Mouse (Mus musculus) small intestine, adult 2 months (tissue): ENCODE data around the gene Hspa2.

ENCODE experiments used
- CTCF ChIP-seq: fragments of 200-500 bp; IDR thresholded peaks from 2 replicates; pipeline ENCODE4 v1.5.1; 2012; ENCODE audit warnings: low read depth, mild to moderate bottlenecking, control low read depth, inconsistent platforms, low read length, moderate library complexity, mixed read lengths; ENCODE audit not compliant: insufficient replicate concordance, insufficient read length; ENCODE audit errors: extremely low read depth
- POLR2A ChIP-seq: fragments of 200-500 bp; IDR thresholded peaks from 2 replicates; pipeline ENCODE4 v1.6.1; 2012; ENCODE audit warnings: low read depth, mild to moderate bottlenecking, control low read depth, inconsistent platforms, low read length, moderate library complexity

DNA sequence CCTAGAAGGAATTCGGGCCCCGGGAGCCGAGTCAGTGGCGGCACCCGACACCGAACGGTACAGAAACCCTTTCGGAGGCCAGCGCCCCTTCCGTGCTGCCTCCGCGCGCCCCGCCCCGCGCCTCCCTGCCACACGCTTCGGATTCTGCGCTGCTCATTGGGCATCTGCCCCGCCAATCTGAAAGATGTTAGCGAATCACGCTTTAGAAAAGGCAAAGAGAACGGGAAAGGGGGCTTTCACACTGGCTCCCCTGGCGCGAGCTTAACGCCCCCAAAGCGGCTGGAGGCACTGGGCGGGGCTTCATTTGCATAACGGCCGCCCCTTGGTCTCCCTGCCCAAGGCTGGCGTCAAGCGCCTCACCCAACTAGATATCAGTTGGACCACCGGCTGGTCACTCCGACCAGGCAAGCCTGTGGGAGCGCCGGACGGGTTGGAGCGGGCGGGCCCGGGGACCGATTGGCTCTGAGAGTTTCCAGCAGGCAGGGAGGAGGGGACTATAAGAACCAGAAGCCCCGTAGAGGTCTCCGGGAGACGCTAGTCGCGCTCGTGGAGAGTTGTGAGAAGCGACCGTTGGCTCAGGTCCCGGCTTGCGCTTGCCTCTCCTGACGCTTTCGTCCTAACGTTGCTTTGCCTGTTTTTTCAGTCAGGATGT, at the start of gene Hspa2:
- TF ChIP-seq CTCF, result no peak
- TF ChIP-seq POLR2A, result peak; percentile 96
